Mouse (Mus musculus): ENCODE results near the gene Mpp3. TPM values are rescaled to one million over a fixed set of nuclear protein-coding genes. Genes with fewer than 3 reads are reported as not detected.

Mpp3 gene
- total and polyA plus RNA-seq, 2 experiments from 2014 or later, result 2.2 to 8.0 TPM

DNA sequence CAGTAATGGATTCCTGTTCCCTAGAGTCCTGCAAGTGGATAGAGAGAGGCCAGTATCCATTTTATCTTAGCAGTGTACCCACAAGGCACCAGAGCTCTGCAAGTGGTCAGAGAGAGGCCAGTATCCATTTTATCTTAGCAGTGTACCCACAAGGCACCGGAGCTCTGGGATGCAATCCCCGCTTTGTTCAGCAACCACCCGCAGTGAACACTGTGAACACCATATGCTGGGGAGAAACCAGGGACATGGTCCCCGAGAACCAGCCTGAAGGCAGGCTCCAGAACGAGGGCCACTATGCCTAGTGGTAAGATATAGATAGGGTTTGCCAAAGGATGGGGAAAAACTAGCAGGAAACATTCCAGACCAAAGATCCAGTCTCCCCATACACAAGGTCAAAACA, 49.1 kb downstream of the Mpp3 start:
- no peaks in the 10 kb centered on the region for H3K27me3 ChIP-seq (ENCODE audit: control insufficient read depth, insufficient read depth, low read length)
- no peak overlapping the region for H3K4me2 ChIP-seq (ENCODE audit: low read depth, low read length)
- H3K9ac ChIP-seq (replicated peaks; ENCODE audit: low read depth, low read length), result no peak overlapping the region
- H3K27ac ChIP-seq (ENCODE audit: low read depth), result no peak overlapping the region
- 84% methylated on average over 5 of the region's 5 CpGs for WGBS
- no peaks in the 10 kb centered on the region for H3K9me3 ChIP-seq (replicated peaks; ENCODE audit: control insufficient read depth, low read length)
- no peak overlapping the region for H3K4me3 ChIP-seq (ENCODE audit: low read depth, low read length)
- TF ChIP-seq EP300 (IDR thresholded peaks at IDR 0.05; ENCODE audit: low read depth) (no peak), CTCF (IDR thresholded peaks at IDR 0.05; ENCODE audit: low read depth) (no peak)
- DNase-seq (ENCODE audit: low spot score), result no peak
- no peak for ATAC-seq (ENCODE audit: insufficient read depth, low read depth)
- H3K4me1 ChIP-seq (ENCODE audit: control insufficient read depth, insufficient read depth), result peaks cover 14% of the 10 kb centered on the region; the same call in 1 of the 2 replicates
- peaks cover 61% of the 10 kb centered on the region for H3K36me3 ChIP-seq (replicated peaks; ENCODE audit: control insufficient read depth, insufficient read depth, low read length)

- H3K36me3 ChIP-seq (replicated peaks; ENCODE audit: control insufficient read depth, insufficient read depth, low read length), result peaks cover 82% of the 10 kb centered on the region
- no peak overlapping the region for H3K4me2 ChIP-seq (ENCODE audit: low read depth, low read length)
- H3K9ac ChIP-seq (replicated peaks; ENCODE audit: low read depth, low read length), result no peak overlapping the region
- ATAC-seq (ENCODE audit: insufficient read depth, low read depth), result no peak
- H3K4me1 ChIP-seq (ENCODE audit: control insufficient read depth, insufficient read depth), result peaks cover 2% of the 10 kb centered on the region; the same call in 1 of the 2 replicates
- no peak for TF ChIP-seq EP300 (IDR thresholded peaks at IDR 0.05; ENCODE audit: low read depth)
- TF ChIP-seq CTCF (IDR thresholded peaks at IDR 0.05; ENCODE audit: low read depth), result no peak
- no peak for DNase-seq (ENCODE audit: low spot score)
- no peaks in the 10 kb centered on the region for H3K27me3 ChIP-seq (ENCODE audit: control insufficient read depth, insufficient read depth, low read length)
- WGBS, result 91% methylated on average over 7 of the region's 7 CpGs
- no peak overlapping the region for H3K4me3 ChIP-seq (ENCODE audit: low read depth, low read length)
- H3K9me3 ChIP-seq (replicated peaks; ENCODE audit: control insufficient read depth, low read length), result no peaks in the 10 kb centered on the region
- no peak overlapping the region for H3K27ac ChIP-seq (ENCODE audit: low read depth)
Measured at GRCm38 (mm10) chr11:101976949-101977348, 51.3 kb downstream of the Mpp3 start.

DNA sequence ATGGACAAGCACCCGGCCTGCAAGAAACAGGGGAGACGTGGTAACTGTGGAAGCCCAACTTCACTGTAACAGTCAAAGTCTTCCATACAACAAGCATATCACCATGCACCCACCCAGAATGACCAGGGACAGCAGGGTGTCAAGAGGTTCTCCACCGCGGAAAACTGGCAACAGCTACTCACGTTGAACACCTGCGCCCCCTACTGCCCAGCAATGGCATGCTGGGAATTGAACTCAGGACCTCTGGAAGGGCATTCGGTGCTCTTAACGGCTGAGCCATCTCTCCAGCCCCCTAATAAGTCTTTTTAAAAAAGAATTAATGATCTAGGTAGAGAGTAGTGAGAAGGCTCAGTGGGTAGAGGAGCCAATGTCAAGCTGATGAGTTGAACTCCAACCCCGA, 53.3 kb downstream of the Mpp3 start:
- Histone ChIP-seq H3K27me3 (ENCODE audit: control insufficient read depth, insufficient read depth, low read length) (no peaks in the 10 kb centered on the region), H3K4me3 (ENCODE audit: low read depth, low read length) (no peak overlapping the region), H3K4me2 (ENCODE audit: low read depth, low read length) (no peak overlapping the region), H3K27ac (ENCODE audit: low read depth) (no peak overlapping the region), H3K36me3 (replicated peaks; ENCODE audit: control insufficient read depth, insufficient read depth, low read length) (peaks cover 64% of the 10 kb centered on the region), H3K4me1 (ENCODE audit: control insufficient read depth, insufficient read depth) (0 out of 2 replicates have a peak, but pooled peaks cover 3% of the 10 kb centered on the region), H3K9me3 (replicated peaks; ENCODE audit: control insufficient read depth, low read length) (no peaks in the 10 kb centered on the region), H3K9ac (replicated peaks; ENCODE audit: low read depth, low read length) (no peak overlapping the region)
- ATAC-seq (ENCODE audit: insufficient read depth, low read depth), result no peak
- 47% methylated on average over 9 of the region's 9 CpGs for WGBS
- TF ChIP-seq CTCF (IDR thresholded peaks at IDR 0.05; ENCODE audit: low read depth) (peak; percentile 45), EP300 (IDR thresholded peaks at IDR 0.05; ENCODE audit: low read depth) (no peak)
- DNase-seq (ENCODE audit: low spot score), result peak; percentile 4

- no peak for TF ChIP-seq CTCF (IDR thresholded peaks at IDR 0.05; ENCODE audit: low read depth)
- TF ChIP-seq EP300 (IDR thresholded peaks at IDR 0.05; ENCODE audit: low read depth), result no peak
- Histone ChIP-seq H3K4me1 (ENCODE audit: control insufficient read depth, insufficient read depth) (0 out of 2 replicates have a peak, but pooled peaks cover 3% of the 10 kb centered on the region), H3K27ac (ENCODE audit: low read depth) (no peak overlapping the region), H3K4me2 (ENCODE audit: low read depth, low read length) (no peak overlapping the region), H3K36me3 (replicated peaks; ENCODE audit: control insufficient read depth, insufficient read depth, low read length) (peaks cover 56% of the 10 kb centered on the region), H3K27me3 (ENCODE audit: control insufficient read depth, insufficient read depth, low read length) (no peaks in the 10 kb centered on the region), H3K4me3 (ENCODE audit: low read depth, low read length) (no peak overlapping the region), H3K9ac (replicated peaks; ENCODE audit: low read depth, low read length) (no peak overlapping the region), H3K9me3 (replicated peaks; ENCODE audit: control insufficient read depth, low read length) (no peaks in the 10 kb centered on the region)
- DNase-seq (ENCODE audit: low spot score) (no peak), ATAC-seq (ENCODE audit: insufficient read depth, low read depth) (no peak)
- 62% methylated on average over 6 of the region's 6 CpGs for WGBS
Measured at GRCm38 (mm10) chr11:101974181-101974580, 54.1 kb downstream of the Mpp3 start.

DNA sequence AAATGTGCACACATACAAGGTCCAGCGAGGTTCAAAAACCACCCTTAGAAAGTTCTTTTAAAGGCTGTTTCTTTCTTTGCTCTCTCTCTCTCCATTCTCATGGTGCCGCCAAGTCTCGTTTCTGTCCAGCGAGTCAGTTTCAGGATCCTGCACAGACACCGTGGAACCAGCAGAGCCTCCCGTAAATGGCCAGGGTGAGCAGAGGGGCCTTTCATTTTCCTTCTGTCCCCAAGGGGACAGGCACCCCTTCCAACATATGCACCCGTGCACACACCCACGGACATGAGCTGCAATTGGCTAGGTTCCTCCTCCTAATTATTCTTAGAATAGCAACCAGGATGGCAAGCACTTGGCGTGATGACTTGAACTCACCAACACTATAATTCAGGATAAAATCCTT, 54.8 kb downstream of the Mpp3 start:
- Histone ChIP-seq H3K4me1 (ENCODE audit: control insufficient read depth, insufficient read depth) (0 out of 2 replicates have a peak, but pooled peaks cover 3% of the 10 kb centered on the region), H3K9ac (replicated peaks; ENCODE audit: low read depth, low read length) (no peak overlapping the region), H3K27me3 (ENCODE audit: control insufficient read depth, insufficient read depth, low read length) (no peaks in the 10 kb centered on the region), H3K36me3 (replicated peaks; ENCODE audit: control insufficient read depth, insufficient read depth, low read length) (peaks cover 50% of the 10 kb centered on the region), H3K9me3 (replicated peaks; ENCODE audit: control insufficient read depth, low read length) (no peaks in the 10 kb centered on the region), H3K27ac (ENCODE audit: low read depth) (no peak overlapping the region), H3K4me3 (ENCODE audit: low read depth, low read length) (no peak overlapping the region), H3K4me2 (ENCODE audit: low read depth, low read length) (no peak overlapping the region)
- ATAC-seq (ENCODE audit: insufficient read depth, low read depth) (no peak), DNase-seq (ENCODE audit: low spot score) (no peak)
- 81% methylated on average over 9 of the region's 9 CpGs for WGBS
- no peak for TF ChIP-seq EP300 (IDR thresholded peaks at IDR 0.05; ENCODE audit: low read depth)
- TF ChIP-seq CTCF (IDR thresholded peaks at IDR 0.05; ENCODE audit: low read depth), result no peak

GRCm38 (mm10) chr11:101972651-101973050, 55.6 kb downstream of the Mpp3 start:
- WGBS, result 98% methylated on average over 5 of the region's 5 CpGs
- H3K36me3 ChIP-seq (replicated peaks; ENCODE audit: control insufficient read depth, insufficient read depth, low read length), result peaks cover 46% of the 10 kb centered on the region
- TF ChIP-seq EP300 (IDR thresholded peaks at IDR 0.05; ENCODE audit: low read depth) (no peak), CTCF (IDR thresholded peaks at IDR 0.05; ENCODE audit: low read depth) (no peak)

More at GRCm38 (mm10) chr11:101972651-101973050, 55.6 kb downstream of the Mpp3 start:
- DNase-seq (ENCODE audit: low spot score) (no peak), ATAC-seq (ENCODE audit: insufficient read depth, low read depth) (no peak)
- no peaks in the 10 kb centered on the region for H3K27me3 ChIP-seq (ENCODE audit: control insufficient read depth, insufficient read depth, low read length)
- H3K4me2 ChIP-seq (ENCODE audit: low read depth, low read length), result no peak overlapping the region
- H3K9me3 ChIP-seq (replicated peaks; ENCODE audit: control insufficient read depth, low read length), result no peaks in the 10 kb centered on the region
- 0 out of 2 replicates have a peak, but pooled peaks cover 3% of the 10 kb centered on the region for H3K4me1 ChIP-seq (ENCODE audit: control insufficient read depth, insufficient read depth)
- no peak overlapping the region for H3K9ac ChIP-seq (replicated peaks; ENCODE audit: low read depth, low read length)
- H3K4me3 ChIP-seq (ENCODE audit: low read depth, low read length), result no peak overlapping the region
- no peak overlapping the region for H3K27ac ChIP-seq (ENCODE audit: low read depth)
